Mouse (Mus musculus) cerebellum, adult 2 months (tissue): Measurements from ENCODE around the gene Cant1. TPM values are rescaled to one million over a fixed set of nuclear protein-coding genes. Genes with fewer than 3 reads are reported as not detected.
A peak's percentile ranks its signal among the peaks of the same experiment; 100 is the strongest.

Experiments
- DNase-seq, 2 experiments: peaks; one replicate each; pipeline ENCODE4 v3.0.0; 2021
- H3K27ac ChIP-seq: fragments of 200-500 bp; 2 replicates; pipeline ENCODE4 v1.5.1; 2012; ENCODE audit warnings: low read length, control low read depth, inconsistent platforms; ENCODE audit not compliant: insufficient read depth
- H3K27me3 ChIP-seq: fragments of 200-500 bp; 2 replicates; pipeline ENCODE4 v1.6.1; 2012; ENCODE audit warnings: inconsistent platforms, mild to moderate bottlenecking, low read length, moderate library complexity; ENCODE audit not compliant: control insufficient read depth, insufficient read depth
- H3K4me1 ChIP-seq: fragments of 200-500 bp; 2 replicates; pipeline ENCODE4 v1.6.1; 2011; ENCODE audit warnings: low read length; ENCODE audit not compliant: control insufficient read depth, insufficient read depth
- H3K4me3 ChIP-seq: fragments of 200-500 bp; replicated peaks from 2 replicates; pipeline ENCODE3; 2011; ENCODE audit warnings: mild to moderate bottlenecking, low read depth, low read length, control low read depth; ENCODE audit not compliant: insufficient read depth
- CTCF ChIP-seq: fragments of 200-500 bp; IDR thresholded peaks from 2 replicates; pipeline ENCODE4 v1.5.1; 2011; ENCODE audit warnings: low read depth, mild to moderate bottlenecking, control low read depth, low read length, moderate library complexity, borderline replicate concordance; ENCODE audit not compliant: insufficient read depth
- POLR2A ChIP-seq: fragments of 200-500 bp; IDR thresholded peaks from 2 replicates; pipeline ENCODE4 v1.6.1; 2011; ENCODE audit warnings: low read length, control low read depth, borderline replicate concordance; ENCODE audit not compliant: insufficient read depth
- WGBS: fragments of 180-500 bp; shearing (Covaris S2); methylation state at CpG from one replicate; pipeline ENCODE4 v1.1.7; 2018; 5-methylcytosine and 5-hydroxymethylcytosine counted together
- polyA plus RNA-seq: library from polyadenylated mRNA; depleted of rRNA; stranded (reverse); fragments of >200 nt; gene quantifications from 2 replicates; pipeline ENCODE4 v1.2.3, GENCODE M21; 2012; rRNA removed

Gene Cant1
- polyA plus RNA-seq, 1 experiment, result 41.8 TPM

GRCm38 (mm10) chr11:118366108-118366507 is 52.8 kb downstream of the Cant1 start:
- no peak for DNase-seq
- WGBS, result 77% methylated on average over 3 of the region's 3 CpGs
- Histone ChIP-seq H3K4me3 (no peak overlapping the region), H3K4me1 (peaks cover 12% of the 10 kb centered on the region), H3K27ac (no peak overlapping the region), H3K27me3 (no peaks in the 10 kb centered on the region)
- TF ChIP-seq POLR2A (no peak), CTCF (no peak)

- DNase-seq, result no peak
- Histone ChIP-seq H3K4me1 (peaks cover 19% of the 10 kb centered on the region), H3K27ac (no peak overlapping the region), H3K4me3 (no peak overlapping the region), H3K27me3 (no peaks in the 10 kb centered on the region)
- TF ChIP-seq CTCF, result no peak
- TF ChIP-seq POLR2A, result no peak
- WGBS, result 58% methylated on average over 7 of the region's 7 CpGs
Measured at GRCm38 (mm10) chr11:118365171-118365570, 53.7 kb downstream of the Cant1 start.

GRCm38 (mm10) chr11:118364021-118364420 is 54.9 kb downstream of the Cant1 start:
- Histone ChIP-seq H3K27me3 (no peaks in the 10 kb centered on the region), H3K4me1 (peaks cover 19% of the 10 kb centered on the region), H3K4me3 (no peak overlapping the region), H3K27ac (no peak overlapping the region)
- TF ChIP-seq CTCF, result no peak
- no peak for TF ChIP-seq POLR2A
- DNase-seq, result no peak
- 80% methylated on average over 4 of the region's 4 CpGs for WGBS

GRCm38 (mm10) chr11:118362971-118363518 is 55.8 kb downstream of the Cant1 start:
- Histone ChIP-seq H3K27me3 (no peaks in the 10 kb centered on the region), H3K4me3 (no peak overlapping the region), H3K27ac (no peak overlapping the region), H3K4me1 (peaks cover 19% of the 10 kb centered on the region)
- DNase-seq, result no peak
- 38% methylated on average over 8 of the region's 8 CpGs for WGBS
- no peak for TF ChIP-seq CTCF
- TF ChIP-seq POLR2A, result no peak

- Histone ChIP-seq H3K27me3 (no peaks in the 10 kb centered on the region), H3K4me3 (no peak overlapping the region), H3K27ac (no peak overlapping the region), H3K4me1 (peaks cover 19% of the 10 kb centered on the region)
- WGBS, result 70% methylated on average over 1 of the region's 1 CpGs
- TF ChIP-seq POLR2A (no peak), CTCF (no peak)
- DNase-seq, result no peak
Measured at GRCm38 (mm10) chr11:118362501-118362900, 56.4 kb downstream of the Cant1 start.

- 28% methylated on average over 10 of the region's 10 CpGs for WGBS
- H3K4me3 ChIP-seq, result no peak overlapping the region
- H3K4me1 ChIP-seq, result peaks cover 19% of the 10 kb centered on the region
- TF ChIP-seq POLR2A (no peak), CTCF (no peak)
- no peak overlapping the region for H3K27ac ChIP-seq
- peak in 1 of 2 experiments; percentile 25 for DNase-seq
- H3K27me3 ChIP-seq, result no peaks in the 10 kb centered on the region
Measured at GRCm38 (mm10) chr11:118360907-118361341, 58.0 kb downstream of the Cant1 start.

DNA sequence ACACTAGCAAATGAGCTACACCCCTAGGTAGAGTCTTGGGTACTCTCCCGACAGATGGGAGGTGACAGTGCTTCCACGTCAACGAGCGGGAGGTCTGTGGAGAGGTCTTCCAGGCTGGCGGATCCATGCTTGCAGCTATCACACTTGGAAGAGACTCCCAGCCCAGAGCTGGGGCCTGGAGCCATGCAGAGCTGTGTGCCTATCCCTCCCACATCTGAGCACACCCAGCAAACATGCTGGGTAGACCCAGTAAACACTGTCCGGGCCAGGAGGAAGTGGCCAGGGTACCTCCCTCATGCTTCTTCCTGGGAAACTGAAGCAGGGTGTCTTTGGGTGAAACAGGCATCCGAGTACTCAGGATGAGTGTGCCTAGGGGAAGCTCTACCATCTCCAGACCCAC is 58.4 kb downstream of the Cant1 start:
- TF ChIP-seq POLR2A, result no peak
- no peak for TF ChIP-seq CTCF

More for the DNA sequence above, 58.4 kb downstream of the Cant1 start:
- peaks cover 19% of the 10 kb centered on the region for H3K4me1 ChIP-seq
- no peak overlapping the region for H3K4me3 ChIP-seq
- WGBS, result 35% methylated on average over 7 of the region's 7 CpGs
- H3K27me3 ChIP-seq, result no peaks in the 10 kb centered on the region
- no peak for DNase-seq
- H3K27ac ChIP-seq, result no peak overlapping the region

Other genes starting within 250 kb of the Cant1 start
- gene Cyth1, start 170.5 kb downstream of the Cant1 start, polyA plus RNA-seq, result 89.8 and 93.9 TPM in 2 replicates
- gene Usp36, start 128.8 kb downstream of the Cant1 start, polyA plus RNA-seq, result 33.6 and 33.8 TPM in 2 replicates
- 0.21 and 0.49 TPM in 2 replicates for gene Cep295nl, start 76.6 kb downstream of the Cant1 start, polyA plus RNA-seq
- gene Timp2, start 63.3 kb downstream of the Cant1 start, polyA plus RNA-seq, result 119 and 137 TPM in 2 replicates
- 23.6 and 24.9 TPM in 2 replicates for gene Lgals3bp, start 17.0 kb downstream of the Cant1 start, polyA plus RNA-seq
- 1.5 and 1.7 TPM in 2 replicates for gene C1qtnf1, start 9.1 kb upstream of the Cant1 start, polyA plus RNA-seq
- gene Engase, start 57.7 kb upstream of the Cant1 start, polyA plus RNA-seq, result 8.3 and 9.3 TPM in 2 replicates